Mouse (Mus musculus) urinary bladder, adult 18-20 months (tissue): ENCODE data around the gene Cul4a.

Source experiments
- DNase-seq, 2 experiments: peaks; one replicate each; pipeline ENCODE4 v3.0.0; 2022; ENCODE audit warnings: low spot score in 2 of 2, mixed read lengths in 2 of 2

The Cul4a gene

DNA sequence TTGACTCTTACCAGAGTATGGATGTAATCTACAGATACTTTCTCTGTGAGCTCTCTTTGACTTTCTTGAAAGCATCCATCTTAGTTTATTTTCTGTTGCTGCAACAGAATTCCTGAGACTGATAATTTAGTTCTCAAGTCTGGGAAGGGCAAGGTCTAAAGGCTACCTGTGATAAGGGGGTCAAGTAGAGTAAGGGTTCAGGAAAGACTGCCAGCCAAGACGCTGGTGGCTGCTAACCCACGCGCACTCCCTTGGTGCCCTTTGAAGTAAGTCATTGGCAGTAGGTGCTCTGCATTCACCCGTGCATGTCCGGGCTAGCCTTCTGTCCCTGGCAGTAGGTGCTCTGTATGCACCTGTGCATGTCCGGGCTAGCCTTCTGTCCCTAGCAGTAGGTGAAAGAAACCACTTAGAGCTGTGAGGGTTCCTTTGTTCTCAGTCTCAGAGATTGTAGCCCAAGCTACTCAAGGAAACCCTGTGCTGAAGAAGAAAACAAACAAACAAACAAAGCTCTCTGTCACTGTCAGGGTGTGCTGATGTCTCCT is 34.3 kb downstream of the Cul4a start:
- DNase-seq, result no peak

DNA sequence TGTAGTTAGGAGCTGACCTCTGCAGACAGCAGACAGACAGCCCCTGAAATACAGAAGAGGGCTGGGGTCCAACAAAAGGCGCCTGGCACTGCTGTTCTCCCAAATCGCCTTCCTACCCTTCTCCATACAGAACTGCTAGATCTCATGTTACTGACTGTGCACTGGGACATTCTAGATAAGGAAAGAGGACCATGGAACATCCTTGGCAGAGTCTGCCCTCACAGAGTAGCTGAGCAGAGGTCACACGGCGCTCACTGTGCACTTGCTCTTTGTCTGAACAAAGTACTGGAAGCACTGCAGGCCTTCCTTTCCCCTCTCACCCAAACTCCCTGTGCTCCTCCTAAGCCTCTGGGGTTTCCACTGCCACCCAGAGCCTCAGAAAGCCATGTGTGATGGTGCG is 36.3 kb downstream of the Cul4a start:
- no peak for DNase-seq

DNA sequence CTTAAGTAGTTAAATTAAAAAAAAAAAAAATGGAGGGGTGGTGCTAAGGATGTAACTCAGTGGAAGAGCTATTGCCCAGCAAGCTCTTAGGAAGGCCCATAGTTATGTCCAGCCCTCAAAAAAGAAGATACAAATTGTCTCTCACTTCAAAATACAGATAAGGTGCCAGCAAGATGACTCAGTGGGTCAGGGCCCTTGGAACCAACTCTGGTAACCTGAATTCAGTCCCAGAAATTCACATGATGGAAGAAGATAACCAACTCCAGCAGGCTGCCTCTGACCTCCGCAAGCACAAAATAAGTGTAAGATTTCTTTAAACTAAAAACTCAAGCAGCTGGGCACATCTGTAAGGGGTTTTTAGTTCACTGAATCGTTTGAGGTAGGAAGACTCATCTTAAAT is 43.1 kb downstream of the Cul4a start:
- no peak for DNase-seq

DNA sequence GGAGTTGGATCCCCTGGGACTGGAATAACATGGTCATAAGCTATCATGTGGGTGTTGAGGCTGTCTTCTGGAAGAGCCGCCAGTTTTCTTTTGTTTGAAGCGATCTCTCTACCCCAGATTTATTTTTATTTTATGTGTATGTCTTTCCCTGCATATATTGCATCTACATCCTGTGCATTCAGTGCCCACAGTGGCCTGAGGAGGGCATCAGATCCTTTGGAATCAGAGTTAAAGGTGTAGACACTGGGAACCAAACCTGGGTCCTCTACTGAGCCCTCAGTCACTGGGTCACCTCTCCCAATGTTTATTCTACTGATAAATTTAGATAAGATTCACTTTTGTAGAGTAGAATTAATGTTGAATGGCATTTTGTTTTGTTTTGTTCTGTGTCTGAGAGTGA is 43.9 kb downstream of the Cul4a start:
- DNase-seq, result no peak

DNA sequence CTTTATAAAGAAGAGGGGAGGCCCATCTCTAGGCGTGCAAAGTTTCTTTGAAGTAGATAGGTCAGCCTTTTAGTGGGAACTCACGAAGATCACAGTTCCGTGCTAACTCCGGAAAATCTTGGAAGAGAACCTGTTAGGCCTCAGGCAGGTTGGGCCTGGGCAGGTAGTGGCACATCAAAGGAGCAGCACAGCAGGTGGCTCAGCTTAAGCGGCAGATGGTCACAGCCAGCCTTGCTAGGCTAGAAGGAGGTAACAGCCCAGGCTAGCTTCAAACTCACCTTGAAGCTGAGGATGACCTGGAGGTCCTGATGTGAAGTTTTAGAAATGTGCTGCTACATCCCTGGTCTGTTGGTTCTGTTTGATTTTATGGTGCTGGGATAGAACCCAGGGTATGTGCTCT is 44.4 kb downstream of the Cul4a start:
- DNase-seq, result no peak

DNA sequence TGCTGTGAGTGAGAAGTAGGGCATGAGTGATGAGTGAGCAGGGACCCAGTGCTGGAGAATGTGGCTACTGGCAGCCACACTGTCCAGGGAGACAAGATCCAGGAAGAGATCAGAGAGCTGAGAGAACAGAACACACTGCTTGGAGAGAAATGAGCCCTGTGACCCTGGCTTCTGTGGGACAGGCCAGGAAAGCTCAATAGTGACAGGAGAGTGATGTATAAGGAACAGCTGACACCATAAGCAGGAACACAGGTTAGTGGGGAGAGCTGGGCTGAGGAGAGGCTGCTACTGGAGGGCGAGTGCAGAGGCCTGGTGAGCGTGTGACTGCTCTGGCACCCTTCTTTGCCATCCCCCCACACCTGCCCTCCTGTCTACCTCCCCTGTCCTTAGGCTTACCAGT is 45.5 kb downstream of the Cul4a start:
- DNase-seq, result no peak

DNA sequence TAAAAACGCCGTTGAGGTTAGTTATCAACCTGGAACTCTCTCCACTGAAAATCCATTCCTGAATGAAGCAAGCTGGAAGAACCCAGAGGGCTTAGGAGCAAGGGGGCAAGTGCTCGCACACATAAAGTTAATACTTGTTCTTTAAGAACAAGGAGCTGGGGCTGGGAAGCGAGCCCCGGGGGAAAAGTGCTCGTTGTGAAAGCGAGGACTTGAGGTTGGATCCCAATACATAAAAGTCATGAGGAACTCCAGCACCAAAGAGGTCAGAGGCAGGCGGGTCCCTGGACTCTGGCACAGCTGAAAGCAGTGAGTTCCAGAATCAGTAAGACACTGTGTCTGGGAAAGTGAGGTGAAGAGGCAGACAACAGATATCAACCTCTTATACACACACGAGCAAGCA is 48.7 kb downstream of the Cul4a start:
- DNase-seq, result no peak

DNA sequence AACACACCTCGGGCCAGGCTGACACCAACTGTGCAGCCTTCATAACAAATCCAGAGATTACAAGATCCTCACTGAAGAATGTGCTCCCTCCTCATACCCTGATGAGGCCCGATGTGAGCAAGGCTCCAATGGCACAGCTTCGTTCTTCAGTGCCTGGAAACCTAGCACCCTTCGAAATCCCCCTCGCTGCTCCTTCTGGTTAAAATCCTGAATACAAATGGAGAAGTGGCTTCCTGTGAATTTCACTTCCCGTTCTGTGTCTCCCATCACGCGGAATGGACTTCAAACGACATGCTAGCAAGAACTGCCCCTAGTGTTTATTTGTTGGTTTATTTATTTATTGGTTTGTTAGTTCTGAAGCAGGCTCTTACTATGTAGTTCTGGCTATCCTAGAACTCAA is 49.9 kb downstream of the Cul4a start:
- DNase-seq, result no peak

DNA sequence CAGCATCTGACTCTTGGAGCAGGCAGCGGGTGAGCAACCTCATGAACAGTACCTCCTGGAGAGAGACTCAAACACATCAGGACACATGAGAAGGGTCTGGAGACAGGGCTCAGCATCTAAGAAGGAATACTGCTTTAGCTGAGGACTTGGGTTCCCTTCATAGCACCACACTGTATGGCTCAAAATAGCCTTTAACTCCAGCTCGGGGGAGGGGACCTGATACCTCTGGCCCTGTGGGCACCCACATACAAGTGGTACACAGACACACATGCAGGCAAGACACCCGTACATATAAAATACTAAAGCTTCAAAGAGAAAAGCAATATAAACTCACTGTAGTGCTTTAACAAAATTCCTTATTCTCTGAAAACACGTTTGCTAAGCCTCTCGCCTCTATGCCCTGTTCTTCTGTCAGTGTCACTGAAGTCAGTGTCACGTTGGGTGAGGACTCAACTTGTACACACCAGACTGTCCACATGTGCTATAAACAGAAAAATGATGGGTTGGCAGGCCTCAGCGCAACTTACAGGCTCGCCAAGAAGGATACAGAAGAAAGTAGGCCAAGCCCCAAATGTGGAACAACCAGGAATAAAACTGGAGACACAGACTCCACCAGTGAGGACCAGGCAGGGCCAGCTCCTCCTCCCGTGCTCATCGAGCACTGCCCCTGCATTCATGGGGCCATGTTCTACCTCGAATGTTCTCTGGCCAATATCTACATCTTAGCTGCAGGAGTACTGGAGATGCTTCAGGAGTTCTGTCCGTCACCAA is 51.1 kb downstream of the Cul4a start:
- DNase-seq, result no peak

DNA sequence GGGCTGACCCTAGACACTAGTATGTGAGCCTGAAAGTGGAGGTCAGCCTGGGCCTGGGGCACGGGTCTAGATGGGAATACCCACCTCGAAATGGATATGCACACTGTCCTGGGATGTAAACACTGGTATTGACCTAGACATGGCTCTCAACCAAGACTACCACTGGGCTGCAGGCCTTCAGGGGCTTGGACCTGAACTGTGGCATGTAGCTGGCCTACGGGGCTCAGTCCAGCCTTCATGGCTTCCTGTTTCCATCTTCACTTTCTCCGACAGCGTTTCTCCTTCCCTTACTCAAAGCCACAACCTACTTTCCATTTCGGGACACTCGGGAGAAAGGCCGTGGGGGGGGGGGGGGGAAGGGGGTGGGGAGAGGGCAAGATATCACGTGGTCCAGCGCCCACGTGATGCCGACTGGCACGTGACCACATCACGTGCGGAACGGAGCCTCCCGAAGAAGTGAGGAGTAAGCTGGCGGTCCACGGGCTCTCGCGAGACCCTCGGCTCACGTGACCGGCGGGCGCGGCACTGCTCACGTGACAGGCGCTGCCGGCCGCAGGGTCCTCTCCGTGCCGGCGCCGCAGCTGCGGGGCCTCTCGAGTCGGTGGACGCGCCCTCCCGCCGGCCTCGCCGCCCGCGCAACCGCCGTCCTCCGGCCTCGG is 53.4 kb downstream of the Cul4a start, which contains the start of gene Lamp1:
Lamp1 (plus strand) TSS at position 444 of the 659 bp plus-strand sequence.
- DNase-seq, result peak; percentile 98

DNA sequence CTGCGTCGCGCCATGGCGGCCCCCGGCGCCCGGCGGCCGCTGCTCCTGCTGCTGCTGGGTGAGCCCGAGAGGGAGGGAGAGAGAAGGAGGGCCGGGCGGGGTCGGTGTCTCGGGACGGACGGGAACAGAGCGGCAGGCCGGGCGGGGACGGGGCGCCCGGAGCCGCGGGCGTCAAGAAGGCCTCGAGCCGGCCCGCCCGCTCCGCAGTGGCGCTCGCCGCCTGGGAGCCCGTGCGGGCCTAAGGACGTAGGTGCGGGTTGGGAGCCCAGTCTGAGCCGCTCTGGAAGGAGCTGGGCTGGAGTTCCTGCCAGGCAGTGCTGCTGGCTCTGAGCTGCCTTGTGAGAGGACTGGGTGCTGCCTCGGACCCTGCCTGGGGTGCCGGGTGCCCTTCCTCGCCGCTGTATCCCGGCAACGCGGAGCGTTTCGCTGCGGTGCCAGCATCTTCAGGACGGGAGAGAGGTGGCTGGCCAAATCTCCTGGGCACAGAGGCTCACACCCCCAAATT is 54.0 kb downstream of the Cul4a start:
- DNase-seq, result peak in 1 of 2 experiments; percentile 8

DNA sequence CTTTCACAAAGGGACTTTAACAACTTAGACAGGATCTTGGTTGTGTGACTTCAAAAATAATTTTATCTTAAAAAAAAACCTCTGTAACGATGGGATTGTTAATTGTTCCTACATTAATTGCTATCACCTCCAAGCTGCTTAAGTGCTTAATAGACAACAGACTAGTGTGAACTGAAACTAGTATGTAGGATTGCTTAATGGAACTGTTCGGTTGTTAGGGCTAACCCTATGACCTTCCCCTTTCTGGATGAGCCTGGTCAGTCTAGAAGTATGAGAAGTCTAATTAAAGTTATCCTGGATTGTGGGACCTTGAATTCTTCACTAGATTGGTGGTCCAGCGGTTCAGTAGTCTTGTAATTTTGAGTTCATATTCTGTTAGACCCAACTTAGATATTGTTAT is 55.3 kb downstream of the Cul4a start:
- no peak for DNase-seq

DNA sequence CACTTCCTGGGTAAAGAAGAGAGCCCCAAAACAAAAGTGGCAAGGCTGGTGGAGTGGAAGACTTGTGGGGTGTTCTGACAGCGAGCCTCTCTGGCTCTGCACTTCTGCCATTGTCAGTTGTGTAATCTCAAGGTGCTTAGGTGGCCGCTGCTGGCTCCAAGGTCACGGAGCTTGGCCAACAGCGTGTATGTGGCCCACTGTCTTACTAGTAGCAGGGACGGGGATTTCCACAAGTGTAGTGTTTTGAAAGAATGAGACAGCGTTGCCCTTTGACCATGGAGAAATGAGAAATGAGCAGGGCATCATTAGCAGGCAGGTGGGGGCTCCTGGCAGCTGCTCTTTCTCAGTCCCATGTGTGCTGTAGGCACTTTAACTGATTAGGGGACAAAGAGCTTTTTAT is 56.7 kb downstream of the Cul4a start:
- DNase-seq, result no peak

DNA sequence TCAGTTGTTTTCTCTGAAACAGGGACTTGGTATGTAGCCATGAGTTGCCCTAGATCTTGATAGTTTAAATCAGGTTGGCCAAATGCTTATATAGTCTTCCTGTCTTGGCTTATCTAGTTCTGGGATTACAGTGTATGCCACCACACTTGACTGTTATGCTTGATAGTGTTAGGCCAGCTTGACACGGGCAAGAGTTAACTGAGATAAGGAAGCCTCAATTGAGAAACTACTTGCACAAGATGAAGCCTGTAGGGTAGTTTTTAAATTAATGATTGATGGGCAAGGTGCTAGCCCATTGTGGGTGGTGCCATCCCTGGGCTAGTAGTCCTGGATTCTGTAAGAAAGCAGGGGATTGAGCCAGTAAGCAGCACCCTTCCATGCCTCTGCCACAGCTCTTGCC is 58.1 kb downstream of the Cul4a start:
- no peak for DNase-seq

DNA sequence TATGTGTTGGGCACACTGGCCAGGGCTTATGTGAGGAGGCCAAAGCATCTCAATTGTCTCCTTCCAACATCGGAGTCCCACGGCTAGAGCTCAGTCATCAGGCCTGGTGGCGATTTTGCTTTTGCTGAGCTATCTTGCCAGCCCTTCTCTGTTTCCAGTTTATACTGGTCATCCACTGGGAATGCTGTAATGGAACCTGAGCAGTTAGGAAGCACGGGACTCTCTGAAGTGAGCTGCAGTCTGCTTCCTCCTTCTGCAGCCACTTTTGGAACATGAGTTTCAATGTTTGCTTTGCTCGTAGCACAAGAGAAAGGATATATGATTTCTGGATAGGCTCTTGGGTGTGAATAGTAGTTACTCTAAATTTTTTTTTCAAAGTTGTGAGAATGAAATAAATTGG is 58.9 kb downstream of the Cul4a start:
- no peak for DNase-seq

DNA sequence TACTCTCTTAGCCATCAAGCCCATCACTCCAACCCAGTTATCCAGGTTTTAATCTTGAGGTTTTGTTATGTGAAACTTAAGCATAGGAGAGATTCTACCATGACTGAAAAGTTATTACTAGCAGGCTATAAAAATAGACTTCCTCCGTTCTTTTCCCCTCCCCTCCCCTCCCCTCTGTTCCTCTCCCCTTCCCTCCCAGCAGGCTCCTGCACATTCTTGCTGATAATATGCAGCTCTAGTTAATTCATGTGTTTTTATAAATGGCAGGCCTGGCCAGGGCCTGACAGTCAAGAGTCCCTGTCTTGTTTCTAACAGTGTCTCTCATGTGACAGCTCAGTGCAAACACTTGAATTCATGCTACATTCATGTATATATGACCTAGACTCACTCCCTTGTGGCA is 65.1 kb downstream of the Cul4a start:
- no peak for DNase-seq

DNA sequence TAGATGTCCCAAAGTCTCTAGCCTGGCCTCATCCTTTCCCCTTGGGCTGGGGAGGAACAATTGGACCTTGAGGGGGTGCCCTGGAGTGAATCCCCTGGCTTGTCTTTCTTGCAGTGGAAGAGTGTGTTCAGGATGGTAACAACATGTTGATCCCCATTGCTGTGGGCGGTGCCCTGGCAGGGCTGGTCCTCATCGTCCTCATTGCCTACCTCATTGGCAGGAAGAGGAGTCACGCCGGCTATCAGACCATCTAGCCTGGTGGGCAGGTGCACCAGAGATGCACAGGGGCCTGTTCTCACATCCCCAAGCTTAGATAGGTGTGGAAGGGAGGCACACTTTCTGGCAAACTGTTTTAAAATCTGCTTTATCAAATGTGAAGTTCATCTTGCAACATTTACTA is 68.9 kb downstream of the Cul4a start:
- no peak for DNase-seq

DNA sequence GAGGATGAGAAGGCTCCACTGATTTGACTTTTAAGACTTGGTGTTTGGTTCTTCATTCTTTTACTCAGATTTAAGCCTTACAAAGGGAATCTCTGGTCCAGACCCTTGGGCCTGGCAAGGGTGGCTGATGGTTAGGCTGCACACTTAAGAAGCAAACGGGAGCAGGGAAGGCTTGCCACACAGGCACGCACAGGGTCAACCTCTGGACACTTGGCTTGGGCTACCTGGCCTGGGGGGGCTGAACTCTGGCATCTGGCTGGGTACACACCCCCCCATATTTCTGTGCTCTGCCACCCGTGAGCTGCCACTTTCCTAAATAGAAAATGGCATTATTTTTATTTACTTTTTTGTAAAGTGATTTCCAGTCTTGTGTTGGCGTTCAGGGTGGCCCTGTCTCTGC is 69.4 kb downstream of the Cul4a start:
- DNase-seq, result no peak

DNA sequence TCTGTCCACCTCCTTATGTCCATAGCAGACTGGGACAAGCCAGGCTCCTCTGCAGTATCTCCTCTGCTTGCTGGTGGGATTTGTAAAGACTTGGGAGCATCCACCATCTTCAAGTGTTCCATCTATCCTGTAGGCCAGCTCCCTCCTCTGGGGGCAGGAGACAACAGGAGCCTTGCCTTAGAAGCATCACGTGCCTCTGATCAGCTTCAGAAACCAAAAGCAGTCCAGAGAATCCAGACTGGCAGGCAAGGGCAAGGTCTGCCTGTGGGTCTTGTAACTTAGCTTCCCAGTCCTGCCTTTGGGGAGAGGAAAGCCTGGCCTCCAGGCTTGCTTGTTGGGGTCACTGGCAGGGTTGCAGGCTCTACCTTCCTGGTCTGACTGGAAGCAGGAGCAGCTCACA is 70.2 kb downstream of the Cul4a start:
- DNase-seq, result no peak

DNA sequence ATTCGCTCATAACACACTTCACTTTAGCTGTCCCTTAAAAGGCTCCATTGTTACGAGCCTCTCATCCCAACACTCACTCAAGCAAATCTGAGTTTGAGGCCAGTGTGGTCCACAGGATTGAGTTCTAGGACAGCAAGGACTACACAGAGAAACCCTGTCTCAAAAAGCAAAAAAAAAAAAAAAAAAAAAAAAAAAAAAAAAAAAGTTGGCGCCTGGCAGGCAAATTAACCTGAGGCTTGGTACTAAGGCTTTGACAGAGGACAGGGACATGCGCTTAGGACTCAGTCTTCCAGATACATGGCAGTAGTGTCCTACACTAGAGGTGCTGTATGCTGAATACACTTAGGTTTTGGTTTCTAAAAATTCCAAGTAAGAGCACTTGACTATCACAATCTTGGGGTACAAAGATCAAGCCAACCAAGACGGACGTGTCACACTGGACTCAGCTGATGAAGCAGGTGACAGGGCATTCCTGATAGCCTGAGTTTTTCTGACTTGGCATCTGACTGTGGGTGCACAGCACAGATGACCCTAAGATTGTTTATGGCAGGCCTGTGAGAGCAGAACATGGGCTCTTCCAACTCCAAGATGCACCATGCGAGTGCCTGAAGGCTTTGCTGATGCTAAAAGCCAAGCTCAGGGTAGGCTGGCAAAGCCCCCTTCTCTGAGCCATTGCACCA is 71.9 kb downstream of the Cul4a start:
- no peak for DNase-seq

DNA sequence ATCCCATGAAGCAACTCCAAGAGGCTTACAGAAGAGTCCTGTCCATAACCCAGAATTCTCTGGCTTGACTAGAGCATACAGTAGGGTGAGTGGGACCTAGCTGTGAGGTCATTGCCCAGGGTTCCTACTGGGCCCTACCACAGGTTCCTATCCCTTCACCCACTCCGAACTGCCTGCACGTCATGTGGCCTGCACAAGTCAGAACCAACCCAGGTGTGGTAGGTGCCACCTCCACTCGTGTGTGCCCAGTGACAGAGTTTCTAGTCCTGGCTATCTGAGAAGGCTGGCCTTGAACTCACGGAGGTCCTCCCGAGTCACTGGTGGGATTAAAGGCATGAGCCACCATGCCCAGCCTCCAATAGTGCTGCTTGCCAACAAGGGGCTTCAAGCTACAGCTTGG is 72.7 kb downstream of the Cul4a start:
- DNase-seq, result no peak

DNA sequence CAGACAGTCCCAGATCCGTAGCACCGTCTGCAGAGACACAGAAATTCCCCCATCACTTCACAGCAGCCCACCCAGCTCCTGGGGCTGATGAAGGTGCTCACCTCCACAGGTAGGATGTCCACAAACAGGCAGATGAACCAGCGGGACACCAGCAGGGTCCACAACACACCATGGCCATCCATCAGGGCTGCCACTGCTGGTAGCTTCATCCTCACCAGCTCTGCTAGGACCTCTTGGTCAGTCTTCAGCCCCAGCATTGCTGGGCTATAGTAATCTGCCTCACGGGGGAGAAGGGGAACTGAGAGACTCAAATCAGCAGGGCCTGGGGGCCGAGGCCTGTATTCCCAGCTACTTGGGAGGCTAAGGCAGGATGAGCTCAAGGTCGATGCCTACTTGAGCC is 74.1 kb downstream of the Cul4a start:
- DNase-seq, result no peak

DNA sequence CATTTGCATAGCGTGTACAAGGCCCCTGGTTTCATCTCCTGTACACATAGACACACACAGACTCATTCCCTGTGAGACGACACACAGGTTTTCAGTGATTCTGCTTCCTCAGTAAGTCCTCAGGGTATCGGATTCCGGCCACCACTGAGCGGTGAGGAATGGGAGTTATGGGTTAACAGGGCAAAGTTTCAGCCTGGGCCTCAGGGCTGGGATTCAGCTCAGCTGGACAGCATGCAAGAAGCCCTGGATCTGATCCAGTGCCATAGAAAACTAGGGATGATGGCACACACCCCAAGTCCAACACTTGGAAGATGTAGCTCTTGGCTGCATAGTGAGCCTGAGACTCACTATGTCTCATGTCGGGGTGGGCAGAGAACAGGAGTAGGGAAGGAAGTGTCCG is 74.5 kb downstream of the Cul4a start:
- DNase-seq, result no peak
